Mouse (Mus musculus): ENCODE results near the gene H2afy. TPM values are rescaled to one million over a fixed set of nuclear protein-coding genes. Genes with fewer than 3 reads are reported as not detected.

Gene H2afy
- polyA plus RNA-seq, 1 experiment from 2014 or later = 120 TPM

DNA sequence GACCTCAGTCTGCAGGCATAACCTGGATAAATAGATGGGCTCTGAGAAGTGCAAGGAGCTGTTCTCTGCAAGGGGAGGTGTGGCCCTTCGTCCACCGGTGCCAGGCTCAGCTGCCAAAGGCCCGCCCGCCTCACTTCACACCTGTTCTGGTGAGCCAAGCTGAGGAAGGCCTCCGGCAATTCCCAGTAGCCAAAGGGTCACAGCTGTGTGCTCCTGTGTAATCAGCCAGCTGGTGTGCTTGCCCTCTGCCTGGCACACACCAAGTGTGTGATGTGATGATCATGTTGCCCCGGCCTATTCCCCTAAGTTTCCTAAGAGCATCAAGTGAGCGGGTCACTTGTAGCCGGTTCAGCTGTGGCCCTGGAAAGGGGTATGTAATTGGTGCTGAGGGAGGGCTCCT is 60.2 kb downstream of the H2afy start:
- Histone ChIP-seq H3K27ac (ENCODE audit: low read length) (no peak overlapping the region), H3K9ac (ENCODE audit: low read length) (no peak overlapping the region), H3K27me3 (ENCODE audit: control insufficient read depth, insufficient read depth, low read length) (no peaks in the 10 kb centered on the region), H3K36me3 (ENCODE audit: control insufficient read depth, insufficient read depth) (peaks cover 48% of the 10 kb centered on the region), H3K4me1 (ENCODE audit: control insufficient read depth, insufficient read depth, low read length) (peaks cover 6% of the 10 kb centered on the region), H3K4me2 (ENCODE audit: low read depth, low read length) (no peak overlapping the region), H3K4me3 (ENCODE audit: low read length) (no peak overlapping the region), H3K9me3 (replicated peaks; ENCODE audit: control insufficient read depth, low read length) (no peaks in the 10 kb centered on the region)
- WGBS = 87% methylated on average over 8 of the region's 8 CpGs
- no peak for ATAC-seq (replicated peaks; ENCODE audit: extremely low read depth, insufficient read depth, low FRiP score)

DNA sequence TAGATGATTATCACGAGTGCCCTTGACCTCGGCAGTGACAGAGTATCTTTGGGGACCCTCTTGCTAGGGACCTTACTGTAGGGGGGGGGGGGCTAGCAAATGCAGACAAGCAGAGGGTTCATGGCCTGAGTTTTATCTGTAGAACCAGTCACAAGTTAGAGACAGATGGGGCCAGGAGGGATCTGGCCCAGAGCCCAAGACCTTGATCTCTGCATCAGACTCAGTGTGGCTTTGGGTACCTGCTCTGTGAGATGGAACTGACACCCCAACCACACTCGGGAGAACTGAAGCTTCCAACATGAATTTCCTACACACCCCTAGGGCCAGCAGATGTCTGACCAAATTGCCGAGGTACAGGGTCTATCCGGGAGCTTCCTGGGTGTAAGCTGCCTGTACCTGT is 63.0 kb downstream of the H2afy start:
- no peaks in the 10 kb centered on the region for H3K9me3 ChIP-seq (replicated peaks; ENCODE audit: control insufficient read depth, low read length)
- H3K27me3 ChIP-seq (ENCODE audit: control insufficient read depth, insufficient read depth, low read length) = no peaks in the 10 kb centered on the region
- H3K27ac ChIP-seq (ENCODE audit: low read length) = no peak overlapping the region
- no peak overlapping the region for H3K4me3 ChIP-seq (ENCODE audit: low read length)
- peaks cover 6% of the 10 kb centered on the region for H3K4me1 ChIP-seq (ENCODE audit: control insufficient read depth, insufficient read depth, low read length)
- WGBS = 74% methylated on average over 5 of the region's 5 CpGs
- H3K4me2 ChIP-seq (ENCODE audit: low read depth, low read length) = no peak overlapping the region
- H3K36me3 ChIP-seq (ENCODE audit: control insufficient read depth, insufficient read depth) = peaks cover 34% of the 10 kb centered on the region
- no peak overlapping the region for H3K9ac ChIP-seq (ENCODE audit: low read length)
- ATAC-seq (replicated peaks; ENCODE audit: extremely low read depth, insufficient read depth, low FRiP score) = no peak

DNA sequence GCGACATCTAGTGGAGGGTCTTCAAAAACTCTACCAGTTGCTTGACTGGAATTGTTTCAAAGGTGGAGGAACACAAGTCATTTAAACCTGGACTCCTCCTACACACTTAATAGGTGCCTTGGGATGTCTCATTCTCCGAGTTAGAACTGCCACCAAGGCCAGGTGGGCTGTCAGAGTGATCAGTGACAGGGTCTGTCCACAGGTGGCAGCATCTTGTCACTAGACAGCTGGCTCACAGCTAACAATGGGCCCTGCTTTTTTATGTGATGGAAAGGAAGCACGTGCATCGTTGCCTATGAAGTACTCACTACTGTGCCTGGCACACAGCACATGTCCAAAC is 63.9 kb downstream of the H2afy start:
- ATAC-seq (replicated peaks; ENCODE audit: extremely low read depth, insufficient read depth, low FRiP score) = no peak
- Histone ChIP-seq H3K9ac (ENCODE audit: low read length) (no peak overlapping the region), H3K36me3 (ENCODE audit: control insufficient read depth, insufficient read depth) (peaks cover 26% of the 10 kb centered on the region), H3K9me3 (replicated peaks; ENCODE audit: control insufficient read depth, low read length) (no peaks in the 10 kb centered on the region), H3K27ac (ENCODE audit: low read length) (no peak overlapping the region), H3K4me3 (ENCODE audit: low read length) (no peak overlapping the region), H3K4me2 (ENCODE audit: low read depth, low read length) (no peak overlapping the region), H3K4me1 (ENCODE audit: control insufficient read depth, insufficient read depth, low read length) (peaks cover 6% of the 10 kb centered on the region), H3K27me3 (ENCODE audit: control insufficient read depth, insufficient read depth, low read length) (no peaks in the 10 kb centered on the region)
- WGBS = 53% methylated on average over 4 of the region's 4 CpGs

DNA sequence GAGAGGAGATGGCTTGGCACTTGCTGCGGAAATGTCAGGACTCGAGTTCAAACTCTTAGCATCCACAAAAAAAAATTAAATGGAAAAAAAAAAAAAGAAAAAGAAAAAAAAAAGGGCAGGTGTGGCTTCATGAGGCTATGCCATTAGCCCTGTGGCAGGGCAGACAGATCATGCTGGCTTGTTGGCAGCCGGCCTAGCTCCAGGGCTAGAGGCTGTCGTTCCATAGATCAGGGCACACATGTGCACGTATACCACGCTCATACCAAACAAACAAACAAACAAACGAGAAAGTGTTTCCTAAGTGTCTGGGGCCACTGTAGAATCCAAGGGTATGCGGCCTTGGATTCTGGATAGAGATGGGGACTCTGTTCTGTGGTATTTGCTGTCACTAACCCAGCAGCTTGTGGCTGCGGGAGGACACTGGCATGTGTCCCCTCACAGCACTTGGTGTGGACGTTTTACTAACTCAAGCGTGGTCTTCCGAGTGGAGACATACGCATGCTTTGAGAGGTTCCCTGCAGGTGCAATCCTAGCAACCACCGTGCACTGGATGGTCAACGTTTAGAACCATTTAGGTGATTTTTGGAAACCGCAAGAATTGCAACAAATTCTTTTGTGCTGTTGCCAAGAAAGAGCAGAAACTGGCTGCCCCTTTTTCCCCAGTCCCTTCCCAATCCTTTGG is 64.4 kb downstream of the H2afy start:
- no peak overlapping the region for H3K4me2 ChIP-seq (ENCODE audit: low read depth, low read length)
- no peak overlapping the region for H3K9ac ChIP-seq (ENCODE audit: low read length)
- no peak for ATAC-seq (replicated peaks; ENCODE audit: extremely low read depth, insufficient read depth, low FRiP score)
- peaks cover 6% of the 10 kb centered on the region for H3K4me1 ChIP-seq (ENCODE audit: control insufficient read depth, insufficient read depth, low read length)
- H3K4me3 ChIP-seq (ENCODE audit: low read length) = no peak overlapping the region
- no peaks in the 10 kb centered on the region for H3K27me3 ChIP-seq (ENCODE audit: control insufficient read depth, insufficient read depth, low read length)
- H3K36me3 ChIP-seq (ENCODE audit: control insufficient read depth, insufficient read depth) = peaks cover 23% of the 10 kb centered on the region
- 78% methylated on average over 16 of the region's 16 CpGs for WGBS
- H3K9me3 ChIP-seq (replicated peaks; ENCODE audit: control insufficient read depth, low read length) = no peaks in the 10 kb centered on the region
- no peak overlapping the region for H3K27ac ChIP-seq (ENCODE audit: low read length)

DNA sequence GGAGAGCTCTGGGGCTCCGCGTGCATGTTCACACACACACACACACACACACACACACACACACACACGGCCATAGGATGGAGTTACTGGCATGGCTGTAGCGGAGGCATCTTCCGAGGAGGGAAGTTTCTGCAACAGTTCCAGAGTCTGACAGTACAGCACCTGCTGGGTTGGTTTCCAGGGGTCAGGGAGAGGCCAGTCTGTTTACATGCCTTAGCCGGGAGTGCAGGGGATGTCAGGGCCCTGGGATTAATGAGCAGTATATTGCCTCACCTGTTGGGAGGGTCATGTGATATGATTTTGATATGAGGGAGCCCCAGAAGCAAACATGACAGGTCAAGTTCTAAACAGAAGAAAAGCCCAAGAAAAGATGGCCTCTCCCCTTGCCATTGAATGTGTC is 66.5 kb downstream of the H2afy start:
- Histone ChIP-seq H3K9me3 (replicated peaks; ENCODE audit: control insufficient read depth, low read length) (no peaks in the 10 kb centered on the region), H3K9ac (ENCODE audit: low read length) (no peak overlapping the region)

DNA sequence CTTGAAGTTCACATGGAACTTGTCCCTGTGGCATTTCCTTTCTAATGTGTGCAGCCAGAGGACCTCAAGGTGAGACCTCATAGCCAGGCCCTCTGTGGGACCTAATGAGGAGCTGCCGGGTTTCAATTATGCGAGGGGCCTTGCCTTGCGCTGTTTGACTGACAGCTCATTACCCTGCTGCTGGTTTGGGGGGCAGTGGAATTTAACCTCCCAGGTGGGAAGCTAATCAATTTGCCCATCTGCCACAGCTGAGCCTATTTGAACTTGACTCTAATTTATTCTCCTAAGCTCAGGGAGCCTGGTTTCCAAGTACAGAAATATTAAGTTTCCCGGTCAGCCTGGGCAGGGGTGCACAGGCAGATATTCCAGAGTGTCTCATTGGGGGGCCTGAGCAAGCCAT is 67.6 kb downstream of the H2afy start:
- Histone ChIP-seq H3K9ac (ENCODE audit: low read length) (no peak overlapping the region), H3K27ac (ENCODE audit: low read length) (no peak overlapping the region), H3K4me2 (ENCODE audit: low read depth, low read length) (no peak overlapping the region), H3K27me3 (ENCODE audit: control insufficient read depth, insufficient read depth, low read length) (no peaks in the 10 kb centered on the region), H3K36me3 (ENCODE audit: control insufficient read depth, insufficient read depth) (peaks cover 13% of the 10 kb centered on the region), H3K4me3 (ENCODE audit: low read length) (no peak overlapping the region), H3K4me1 (ENCODE audit: control insufficient read depth, insufficient read depth, low read length) (no peaks in the 10 kb centered on the region), H3K9me3 (replicated peaks; ENCODE audit: control insufficient read depth, low read length) (no peaks in the 10 kb centered on the region)
- no peak for ATAC-seq (replicated peaks; ENCODE audit: extremely low read depth, insufficient read depth, low FRiP score)
- 73% methylated on average over 4 of the region's 4 CpGs for WGBS

More for the DNA sequence above, 66.5 kb downstream of the H2afy start:
- no peak overlapping the region for H3K27ac ChIP-seq (ENCODE audit: low read length)
- H3K4me1 ChIP-seq (ENCODE audit: control insufficient read depth, insufficient read depth, low read length) = no peaks in the 10 kb centered on the region
- H3K27me3 ChIP-seq (ENCODE audit: control insufficient read depth, insufficient read depth, low read length) = no peaks in the 10 kb centered on the region
- peaks cover 16% of the 10 kb centered on the region for H3K36me3 ChIP-seq (ENCODE audit: control insufficient read depth, insufficient read depth)
- H3K4me2 ChIP-seq (ENCODE audit: low read depth, low read length) = no peak overlapping the region
- 81% methylated on average over 6 of the region's 6 CpGs for WGBS
- H3K4me3 ChIP-seq (ENCODE audit: low read length) = no peak overlapping the region
- ATAC-seq (replicated peaks; ENCODE audit: extremely low read depth, insufficient read depth, low FRiP score) = no peak

DNA sequence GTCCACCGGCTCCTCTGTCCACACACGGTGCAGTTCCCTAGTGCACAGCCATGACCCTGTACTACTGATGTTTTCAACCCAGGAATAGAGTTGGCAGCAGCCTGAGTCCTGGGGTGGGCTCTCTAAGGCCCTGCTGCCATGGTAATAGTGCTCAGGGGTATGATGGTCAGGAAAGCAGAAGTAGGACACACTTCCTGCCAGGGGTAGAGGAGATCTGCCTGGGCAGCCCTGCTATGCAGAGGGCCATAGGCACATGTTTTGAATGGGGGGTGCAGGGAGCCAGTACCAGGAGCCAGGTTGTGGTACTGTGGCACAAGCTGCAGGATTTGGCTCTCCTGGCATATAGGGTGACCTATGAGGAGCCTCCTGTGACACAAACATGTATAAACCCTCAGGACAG is 69.3 kb downstream of the H2afy start:
- H3K27me3 ChIP-seq (ENCODE audit: control insufficient read depth, insufficient read depth, low read length) = no peaks in the 10 kb centered on the region
- H3K9me3 ChIP-seq (replicated peaks; ENCODE audit: control insufficient read depth, low read length) = no peaks in the 10 kb centered on the region
- H3K4me3 ChIP-seq (ENCODE audit: low read length) = no peak overlapping the region
- H3K27ac ChIP-seq (ENCODE audit: low read length) = no peak overlapping the region
- WGBS = 70% methylated on average over 2 of the region's 2 CpGs
- no peaks in the 10 kb centered on the region for H3K4me1 ChIP-seq (ENCODE audit: control insufficient read depth, insufficient read depth, low read length)
- H3K4me2 ChIP-seq (ENCODE audit: low read depth, low read length) = no peak overlapping the region
- no peak overlapping the region for H3K9ac ChIP-seq (ENCODE audit: low read length)
- peaks cover 10% of the 10 kb centered on the region for H3K36me3 ChIP-seq (ENCODE audit: control insufficient read depth, insufficient read depth)
- no peak for ATAC-seq (replicated peaks; ENCODE audit: extremely low read depth, insufficient read depth, low FRiP score)

DNA sequence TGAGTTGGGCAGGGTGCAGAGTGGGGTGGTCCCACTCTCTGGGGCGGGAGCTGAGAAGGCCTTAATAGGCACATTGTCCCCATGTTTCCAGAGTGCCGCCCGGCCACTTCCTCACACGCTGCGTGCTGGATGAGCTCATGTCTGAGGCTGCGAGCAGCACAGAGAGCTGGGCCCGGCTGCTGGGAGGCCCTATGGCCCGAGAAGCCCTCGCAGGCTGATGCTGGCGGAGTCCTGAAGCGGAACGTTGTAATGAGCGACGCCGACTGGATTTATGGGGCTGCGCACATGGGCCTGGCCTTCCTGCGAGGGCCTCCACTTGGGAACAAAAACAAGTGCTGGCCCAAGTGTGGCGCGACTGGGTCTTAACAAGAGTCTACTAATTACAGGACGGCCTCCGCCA is 70.0 kb downstream of the H2afy start:
- WGBS = 78% methylated on average over 21 of the region's 21 CpGs

DNA sequence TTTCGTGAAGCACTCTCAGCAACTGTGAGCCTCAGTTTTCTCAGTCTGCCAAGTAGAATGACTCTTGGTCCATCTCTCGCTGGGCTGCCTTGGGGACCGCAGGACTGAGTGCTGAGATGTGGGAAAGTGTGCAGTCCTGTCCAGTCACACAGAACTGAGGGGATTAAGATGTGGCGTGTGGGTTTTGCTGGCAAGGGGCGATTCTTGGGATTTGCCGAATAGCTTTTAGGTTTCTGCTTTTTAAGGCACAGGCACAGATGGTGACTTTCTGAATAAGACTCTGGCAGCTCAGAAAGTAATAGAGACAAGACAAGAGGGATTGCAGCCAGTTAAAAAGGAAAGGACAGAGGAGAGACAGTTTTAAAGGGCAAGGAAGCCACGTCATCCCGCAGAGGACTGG is 78.4 kb downstream of the H2afy start:
- ATAC-seq (replicated peaks; ENCODE audit: extremely low read depth, insufficient read depth, low FRiP score) = no peak
- Histone ChIP-seq H3K36me3 (ENCODE audit: control insufficient read depth, insufficient read depth) (no peaks in the 10 kb centered on the region), H3K27ac (ENCODE audit: low read length) (no peak overlapping the region), H3K4me1 (ENCODE audit: control insufficient read depth, insufficient read depth, low read length) (no peaks in the 10 kb centered on the region), H3K9me3 (replicated peaks; ENCODE audit: control insufficient read depth, low read length) (no peaks in the 10 kb centered on the region), H3K27me3 (ENCODE audit: control insufficient read depth, insufficient read depth, low read length) (no peaks in the 10 kb centered on the region; the same call in 1 of the 2 replicates), H3K9ac (ENCODE audit: low read length) (no peak overlapping the region), H3K4me3 (ENCODE audit: low read length) (no peak overlapping the region), H3K4me2 (ENCODE audit: low read depth, low read length) (no peak overlapping the region)
- WGBS = 82% methylated on average over 8 of the region's 8 CpGs

More for the DNA sequence above, 70.0 kb downstream of the H2afy start:
- Histone ChIP-seq H3K4me1 (ENCODE audit: control insufficient read depth, insufficient read depth, low read length) (no peaks in the 10 kb centered on the region), H3K36me3 (ENCODE audit: control insufficient read depth, insufficient read depth) (peaks cover 3% of the 10 kb centered on the region), H3K27ac (ENCODE audit: low read length) (no peak overlapping the region), H3K9ac (ENCODE audit: low read length) (no peak overlapping the region), H3K27me3 (ENCODE audit: control insufficient read depth, insufficient read depth, low read length) (no peaks in the 10 kb centered on the region), H3K9me3 (replicated peaks; ENCODE audit: control insufficient read depth, low read length) (no peaks in the 10 kb centered on the region), H3K4me2 (ENCODE audit: low read depth, low read length) (no peak overlapping the region), H3K4me3 (ENCODE audit: low read length) (no peak overlapping the region)
- no peak for ATAC-seq (replicated peaks; ENCODE audit: extremely low read depth, insufficient read depth, low FRiP score)

Measured in heart, embryonic 16.5 days (tissue).